Mouse (Mus musculus): ENCODE data around the gene Fam117a. TPM values are rescaled to one million over a fixed set of nuclear protein-coding genes. Genes with fewer than 3 reads are reported as not detected.

Gene Fam117a
- polyA plus RNA-seq, 1 experiment from 2014 or later = 2.7 TPM

- H3K4me3 ChIP-seq (replicated peaks; ENCODE audit: low read length) = no peak overlapping the region
- ATAC-seq = no peak
- H3K36me3 ChIP-seq (ENCODE audit: control insufficient read depth, insufficient read depth) = no peaks in the 10 kb centered on the region
- 83% methylated on average over 1 of the region's 1 CpGs for WGBS
- no peak overlapping the region for H3K4me2 ChIP-seq (ENCODE audit: low read length)
- no peak overlapping the region for H3K27ac ChIP-seq (ENCODE audit: low read length)
- no peak overlapping the region for H3K9ac ChIP-seq (replicated peaks; ENCODE audit: low read depth, low read length)
- H3K4me1 ChIP-seq (replicated peaks; ENCODE audit: control insufficient read depth, insufficient read depth, low read length) = peaks cover 9% of the 10 kb centered on the region
- no peaks in the 10 kb centered on the region for H3K27me3 ChIP-seq (replicated peaks; ENCODE audit: control insufficient read depth, insufficient read depth, low read length)
- H3K9me3 ChIP-seq (ENCODE audit: control insufficient read depth, low read length) = no peaks in the 10 kb centered on the region
Measured at GRCm38 (mm10) chr11:95381146-95381545, 44.3 kb downstream of the Fam117a start.

DNA sequence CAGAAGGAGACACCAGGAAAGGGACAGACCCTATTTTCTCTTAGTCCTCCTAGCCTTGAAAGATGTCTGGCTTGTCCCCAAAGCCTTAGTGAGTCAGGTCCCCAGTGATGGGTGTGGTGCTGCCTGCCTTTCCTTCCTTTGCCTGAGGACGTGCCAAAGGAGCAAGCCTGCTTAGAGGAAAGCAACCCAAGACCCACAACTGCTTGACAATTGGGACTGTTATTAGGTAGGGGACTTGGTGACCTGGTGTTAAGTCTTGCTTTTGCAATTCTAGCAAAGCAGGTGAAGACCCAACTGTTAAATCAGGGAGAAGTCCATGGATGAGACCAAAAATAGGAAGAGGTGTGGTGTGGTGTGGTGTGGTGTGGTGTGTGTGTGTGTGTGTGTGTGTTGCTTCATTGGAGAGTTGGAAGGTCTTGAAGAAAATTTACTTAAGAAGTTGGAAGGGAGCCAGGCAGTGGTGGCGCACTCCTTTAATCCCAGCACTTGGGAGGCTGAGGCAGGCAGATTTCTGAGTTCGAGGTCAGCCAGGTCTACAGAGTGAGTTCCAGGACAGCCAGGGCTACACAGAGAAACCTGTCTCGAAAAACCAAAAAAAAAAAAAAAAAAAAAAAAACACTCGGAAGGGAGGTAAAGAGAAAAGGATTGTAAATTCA lies 46.6 kb downstream of the Fam117a start:
- Histone ChIP-seq H3K27ac (ENCODE audit: low read length) (no peak overlapping the region), H3K9ac (replicated peaks; ENCODE audit: low read depth, low read length) (no peak overlapping the region), H3K9me3 (ENCODE audit: control insufficient read depth, low read length) (no peaks in the 10 kb centered on the region), H3K4me3 (replicated peaks; ENCODE audit: low read length) (no peak overlapping the region), H3K27me3 (replicated peaks; ENCODE audit: control insufficient read depth, insufficient read depth, low read length) (no peaks in the 10 kb centered on the region), H3K4me2 (ENCODE audit: low read length) (no peak overlapping the region), H3K36me3 (ENCODE audit: control insufficient read depth, insufficient read depth) (peaks cover 9% of the 10 kb centered on the region; the same call in 1 of the 2 replicates), H3K4me1 (replicated peaks; ENCODE audit: control insufficient read depth, insufficient read depth, low read length) (peaks cover 15% of the 10 kb centered on the region)
- 87% methylated on average over 5 of the region's 5 CpGs for WGBS
- no peak for ATAC-seq

DNA sequence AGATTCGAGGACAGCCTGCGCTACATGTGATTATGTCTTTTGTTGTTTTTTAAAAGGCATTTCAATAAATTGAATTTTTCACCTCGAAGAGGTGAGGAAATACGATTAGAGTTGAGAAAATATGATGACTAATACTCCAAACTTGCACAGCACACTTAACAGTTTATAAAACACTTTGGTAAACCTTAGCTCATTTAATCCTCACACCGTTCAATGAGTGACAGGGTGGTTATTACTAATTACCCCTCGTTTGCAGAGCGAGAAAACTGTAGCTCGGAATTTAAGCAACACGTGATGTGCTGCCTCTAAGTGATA lies 47.1 kb downstream of the Fam117a start:
- no peak; the same call in 1 of the 2 replicates for ATAC-seq
- Histone ChIP-seq H3K4me1 (replicated peaks; ENCODE audit: control insufficient read depth, insufficient read depth, low read length) (peaks cover 15% of the 10 kb centered on the region), H3K9ac (replicated peaks; ENCODE audit: low read depth, low read length) (peak overlapping the region; percentile 39), H3K27ac (ENCODE audit: low read length) (0 out of 2 replicates have a peak overlapping the region, but pooled peaks have one; percentile 25), H3K4me2 (ENCODE audit: low read length) (peak overlapping the region; percentile 36), H3K27me3 (replicated peaks; ENCODE audit: control insufficient read depth, insufficient read depth, low read length) (no peaks in the 10 kb centered on the region), H3K36me3 (ENCODE audit: control insufficient read depth, insufficient read depth) (peaks cover 14% of the 10 kb centered on the region; the same call in 1 of the 2 replicates), H3K9me3 (ENCODE audit: control insufficient read depth, low read length) (no peaks in the 10 kb centered on the region), H3K4me3 (replicated peaks; ENCODE audit: low read length) (peak overlapping the region; percentile 29)
- WGBS = 35% methylated on average over 9 of the region's 9 CpGs

DNA sequence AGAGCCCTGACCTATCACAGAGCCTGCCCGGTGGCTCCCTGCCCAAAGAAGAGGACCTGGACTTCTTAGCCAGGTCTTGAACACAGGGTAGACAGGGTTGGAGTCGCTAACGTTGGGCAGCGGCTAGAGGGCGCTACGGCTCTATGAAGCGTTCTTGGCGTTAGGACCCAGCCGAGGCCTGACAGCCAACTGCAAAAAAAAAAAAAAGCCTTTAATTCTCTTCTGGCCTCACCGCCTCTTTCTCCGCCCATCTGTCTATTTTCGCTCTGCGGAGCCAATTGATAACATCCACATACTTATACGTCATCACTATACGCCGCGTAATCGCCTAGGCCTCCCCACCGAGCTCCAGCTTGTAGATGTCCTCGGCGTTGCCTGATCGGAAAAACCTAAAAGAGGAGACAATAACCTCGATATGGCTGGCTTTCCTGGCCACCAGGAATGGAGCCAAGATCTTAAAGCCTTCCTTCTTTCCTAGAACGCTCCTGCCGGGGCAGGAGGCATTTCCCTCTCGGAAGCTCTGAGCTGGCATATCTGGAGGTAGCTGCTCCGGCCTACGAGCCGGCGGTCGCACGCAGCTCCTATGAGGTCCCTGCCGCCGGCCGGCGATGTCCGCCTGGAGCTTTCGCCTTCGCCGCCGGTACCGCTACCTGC lies 47.6 kb downstream of the Fam117a start, which contains the start of gene Slc35b1:
Gene Slc35b1, plus strand, starts transcription at position 374 of the 654 bp plus-strand sequence.
- ATAC-seq = peak; percentile 98
- peak within 1 kb of the TSS; percentile 76 for H3K4me2 ChIP-seq (ENCODE audit: low read length)
- peak within 1 kb of the TSS; percentile 74 for H3K4me3 ChIP-seq (replicated peaks; ENCODE audit: low read length)
- no peaks in the 10 kb centered on the region for H3K27me3 ChIP-seq (replicated peaks; ENCODE audit: control insufficient read depth, insufficient read depth, low read length)
- peak within 1 kb of the TSS; percentile 84 for H3K9ac ChIP-seq (replicated peaks; ENCODE audit: low read depth, low read length)
- peaks cover 14% of the 10 kb centered on the region; the same call in 1 of the 2 replicates for H3K36me3 ChIP-seq (ENCODE audit: control insufficient read depth, insufficient read depth)
- peaks cover 15% of the 10 kb centered on the region for H3K4me1 ChIP-seq (replicated peaks; ENCODE audit: control insufficient read depth, insufficient read depth, low read length)
- peak within 1 kb of the TSS; percentile 89 for H3K27ac ChIP-seq (ENCODE audit: low read length)
- WGBS = under 1% methylated on average over 42 of the region's 42 CpGs
- no peaks in the 10 kb centered on the region for H3K9me3 ChIP-seq (ENCODE audit: control insufficient read depth, low read length)

GRCm38 (mm10) chr11:95384973-95385320 lies 48.1 kb downstream of the Fam117a start:
- H3K4me2 ChIP-seq (ENCODE audit: low read length) = peak overlapping the region; percentile 76
- H3K9ac ChIP-seq (replicated peaks; ENCODE audit: low read depth, low read length) = peak overlapping the region; percentile 84
- peaks cover 18% of the 10 kb centered on the region for H3K36me3 ChIP-seq (ENCODE audit: control insufficient read depth, insufficient read depth)
- 0% methylated on average over 14 of the region's 14 CpGs for WGBS
- peak overlapping the region; percentile 89 for H3K27ac ChIP-seq (ENCODE audit: low read length)
- no peaks in the 10 kb centered on the region for H3K27me3 ChIP-seq (replicated peaks; ENCODE audit: control insufficient read depth, insufficient read depth, low read length)
- H3K4me3 ChIP-seq (replicated peaks; ENCODE audit: low read length) = peak overlapping the region; percentile 74
- peaks cover 15% of the 10 kb centered on the region for H3K4me1 ChIP-seq (replicated peaks; ENCODE audit: control insufficient read depth, insufficient read depth, low read length)
- no peaks in the 10 kb centered on the region for H3K9me3 ChIP-seq (ENCODE audit: control insufficient read depth, low read length)
- peak; percentile 41 for ATAC-seq

DNA sequence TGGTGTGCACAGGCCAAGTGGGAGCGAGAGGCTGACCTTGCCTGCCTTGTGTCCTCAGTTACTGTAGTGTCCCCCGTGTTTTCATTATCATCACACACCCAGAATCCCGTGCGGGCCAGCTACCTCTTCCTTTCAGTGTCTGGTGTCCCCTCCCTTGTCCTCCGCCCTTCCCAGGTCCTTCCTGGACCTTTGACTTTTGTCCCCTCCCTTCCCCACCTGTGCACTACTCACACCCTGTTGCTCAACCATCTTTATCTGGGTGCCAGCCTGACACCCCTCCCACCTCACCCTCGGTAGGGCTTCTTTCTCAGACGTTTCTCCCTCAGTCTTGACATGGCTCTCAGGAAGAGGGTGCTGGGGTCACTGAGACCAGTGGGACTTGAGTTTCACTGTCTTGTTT lies 50.5 kb downstream of the Fam117a start:
- H3K36me3 ChIP-seq (ENCODE audit: control insufficient read depth, insufficient read depth) = peaks cover 26% of the 10 kb centered on the region
- peaks cover 24% of the 10 kb centered on the region for H3K4me1 ChIP-seq (replicated peaks; ENCODE audit: control insufficient read depth, insufficient read depth, low read length)
- no peak overlapping the region for H3K27ac ChIP-seq (ENCODE audit: low read length)
- H3K9ac ChIP-seq (replicated peaks; ENCODE audit: low read depth, low read length) = no peak overlapping the region
- WGBS = 95% methylated on average over 7 of the region's 7 CpGs
- H3K9me3 ChIP-seq (ENCODE audit: control insufficient read depth, low read length) = no peaks in the 10 kb centered on the region
- H3K27me3 ChIP-seq (replicated peaks; ENCODE audit: control insufficient read depth, insufficient read depth, low read length) = no peaks in the 10 kb centered on the region
- no peak overlapping the region for H3K4me3 ChIP-seq (replicated peaks; ENCODE audit: low read length)
- no peak for ATAC-seq
- H3K4me2 ChIP-seq (ENCODE audit: low read length) = no peak overlapping the region

DNA sequence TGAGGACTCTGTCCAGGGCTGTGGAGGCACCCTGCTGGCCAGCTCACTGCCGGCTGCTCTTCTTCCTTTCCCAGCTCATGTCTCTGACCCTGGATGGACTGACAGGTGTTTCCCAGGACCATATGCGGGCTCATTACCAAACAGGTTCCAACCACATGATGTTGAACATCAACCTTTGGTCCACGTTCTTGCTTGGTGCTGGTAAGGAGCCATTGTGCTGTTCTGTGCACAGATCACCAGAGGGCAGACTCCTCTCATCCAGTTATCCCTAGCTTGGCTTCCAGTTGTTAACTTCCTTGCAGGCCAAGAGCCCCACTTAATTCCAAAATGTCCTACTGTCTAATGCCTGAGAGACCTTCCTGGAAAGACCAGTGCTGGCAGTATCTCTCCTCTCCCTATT lies 52.2 kb downstream of the Fam117a start:
- WGBS = 78% methylated on average over 3 of the region's 3 CpGs
- Histone ChIP-seq H3K9ac (replicated peaks; ENCODE audit: low read depth, low read length) (no peak overlapping the region), H3K36me3 (ENCODE audit: control insufficient read depth, insufficient read depth) (peaks cover 26% of the 10 kb centered on the region), H3K4me3 (replicated peaks; ENCODE audit: low read length) (no peak overlapping the region), H3K27ac (ENCODE audit: low read length) (no peak overlapping the region), H3K4me1 (replicated peaks; ENCODE audit: control insufficient read depth, insufficient read depth, low read length) (peaks cover 34% of the 10 kb centered on the region), H3K27me3 (replicated peaks; ENCODE audit: control insufficient read depth, insufficient read depth, low read length) (no peaks in the 10 kb centered on the region), H3K4me2 (ENCODE audit: low read length) (no peak overlapping the region), H3K9me3 (ENCODE audit: control insufficient read depth, low read length) (no peaks in the 10 kb centered on the region)
- ATAC-seq = no peak

DNA sequence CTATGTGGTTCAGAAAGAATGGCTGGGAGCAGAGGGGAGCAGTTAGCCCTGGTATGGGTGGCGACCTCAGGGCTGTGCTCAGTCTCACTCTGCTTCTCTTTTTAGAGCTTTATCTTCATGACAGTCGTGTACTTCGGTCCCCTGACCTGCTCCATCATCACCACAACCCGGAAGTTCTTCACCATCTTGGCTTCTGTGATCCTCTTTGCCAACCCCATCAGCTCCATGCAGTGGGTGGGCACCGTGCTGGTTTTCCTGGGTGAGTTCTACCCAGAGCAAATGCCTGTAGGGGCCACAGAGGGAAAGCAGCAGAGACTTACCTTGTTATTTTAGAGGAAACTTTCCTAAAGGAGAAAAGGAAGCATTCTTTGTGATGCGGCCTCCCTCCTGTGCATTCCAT lies 53.6 kb downstream of the Fam117a start:
- peaks cover 33% of the 10 kb centered on the region for H3K4me1 ChIP-seq (replicated peaks; ENCODE audit: control insufficient read depth, insufficient read depth, low read length)
- no peak overlapping the region for H3K9ac ChIP-seq (replicated peaks; ENCODE audit: low read depth, low read length)
- no peak for ATAC-seq
- H3K27me3 ChIP-seq (replicated peaks; ENCODE audit: control insufficient read depth, insufficient read depth, low read length) = no peaks in the 10 kb centered on the region
- H3K4me3 ChIP-seq (replicated peaks; ENCODE audit: low read length) = no peak overlapping the region
- no peaks in the 10 kb centered on the region for H3K9me3 ChIP-seq (ENCODE audit: control insufficient read depth, low read length)
- 92% methylated on average over 6 of the region's 6 CpGs for WGBS
- no peak overlapping the region for H3K4me2 ChIP-seq (ENCODE audit: low read length)
- H3K27ac ChIP-seq (ENCODE audit: low read length) = no peak overlapping the region
- peaks cover 26% of the 10 kb centered on the region for H3K36me3 ChIP-seq (ENCODE audit: control insufficient read depth, insufficient read depth)

DNA sequence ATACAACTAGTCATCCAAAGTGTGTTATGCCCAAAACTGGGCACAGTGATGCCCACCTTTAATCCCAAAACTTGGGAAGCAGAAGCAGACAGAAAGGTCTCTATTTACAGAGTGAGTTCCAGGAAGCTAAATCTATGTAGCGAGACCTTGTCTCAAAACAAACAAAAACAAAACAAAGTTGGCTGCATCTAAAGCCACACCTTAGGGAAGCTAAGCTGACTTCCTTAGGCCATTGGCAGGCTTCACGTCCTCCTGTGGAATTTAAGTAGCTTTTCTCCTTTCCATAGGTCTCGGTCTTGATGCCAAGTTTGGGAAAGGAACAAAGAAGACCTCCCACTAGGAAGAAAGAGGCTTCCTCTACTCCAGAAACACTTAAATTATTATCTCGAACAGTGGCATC lies 54.4 kb downstream of the Fam117a start:
- WGBS = 54% methylated on average over 4 of the region's 4 CpGs
- H3K4me1 ChIP-seq (replicated peaks; ENCODE audit: control insufficient read depth, insufficient read depth, low read length) = peaks cover 25% of the 10 kb centered on the region
- H3K4me2 ChIP-seq (ENCODE audit: low read length) = no peak overlapping the region
- peak overlapping the region; percentile 75 for H3K27ac ChIP-seq (ENCODE audit: low read length)
- ATAC-seq = no peak
- H3K27me3 ChIP-seq (replicated peaks; ENCODE audit: control insufficient read depth, insufficient read depth, low read length) = no peaks in the 10 kb centered on the region
- peaks cover 26% of the 10 kb centered on the region for H3K36me3 ChIP-seq (ENCODE audit: control insufficient read depth, insufficient read depth)
- H3K9ac ChIP-seq (replicated peaks; ENCODE audit: low read depth, low read length) = no peak overlapping the region
- H3K9me3 ChIP-seq (ENCODE audit: control insufficient read depth, low read length) = no peaks in the 10 kb centered on the region
- H3K4me3 ChIP-seq (replicated peaks; ENCODE audit: low read length) = no peak overlapping the region

Data from forebrain, embryonic 16.5 days (tissue).